Mouse (Mus musculus): Measurements from ENCODE around the gene Myrf. TPM values are rescaled to one million over a fixed set of nuclear protein-coding genes. Genes with fewer than 3 reads are reported as not detected.

Gene Myrf
- total RNA-seq, 4 experiments from 2014 or later = not detected

DNA sequence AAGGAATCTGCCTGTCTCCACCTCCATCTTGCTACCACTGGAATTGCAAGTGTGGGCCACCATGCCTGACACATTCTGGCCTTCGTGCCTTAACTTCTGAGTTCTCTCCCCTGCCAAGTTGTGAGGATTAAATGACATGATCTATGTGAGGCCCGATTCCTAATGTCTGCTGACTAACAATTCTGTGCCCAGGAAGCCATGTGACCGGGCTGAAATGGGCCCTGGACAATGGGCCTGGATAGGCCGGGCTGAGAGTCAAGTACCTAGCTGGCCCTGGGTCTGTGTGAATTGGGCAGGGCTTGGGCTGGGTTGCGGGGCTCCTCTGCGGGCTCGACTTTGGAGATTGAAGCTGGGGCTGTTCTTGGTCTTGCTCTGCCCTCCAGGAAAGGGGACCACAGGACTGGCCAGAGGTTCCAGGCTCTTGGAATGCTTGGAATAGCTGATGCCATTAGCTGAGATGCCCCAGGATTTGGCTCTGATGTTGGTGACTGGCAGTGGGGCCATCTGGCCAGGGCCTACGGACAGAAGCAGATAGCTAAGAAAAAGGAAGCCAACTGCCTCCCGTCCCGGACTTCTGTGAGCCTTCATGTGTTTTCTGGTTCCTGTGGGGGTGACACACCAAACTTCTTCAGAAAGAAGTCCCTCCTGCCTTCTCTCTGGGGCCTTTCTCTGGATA, 26.6 kb downstream of the Myrf start:
- no peak for DNase-seq (ENCODE audit: low spot score in 2 of 2)

DNA sequence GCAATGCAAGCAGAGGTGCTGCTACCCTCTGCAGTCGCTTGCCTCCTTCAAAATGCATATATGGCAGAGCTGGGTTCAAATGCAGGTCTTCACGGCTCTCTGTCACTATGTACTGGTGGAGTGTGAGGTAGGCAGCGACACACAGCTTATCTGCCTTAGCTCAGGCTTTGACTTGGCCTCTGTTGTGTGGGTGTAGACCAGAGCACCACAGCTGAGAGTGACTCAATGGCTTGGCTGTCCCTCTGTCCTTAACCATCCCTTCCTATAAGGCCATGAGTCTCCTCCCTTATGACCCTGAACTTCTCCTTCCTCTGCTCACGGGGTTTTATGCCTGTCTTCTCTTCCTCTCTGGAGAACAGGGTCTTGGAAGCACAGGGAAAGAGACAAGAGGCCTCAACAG, 29.7 kb downstream of the Myrf start:
- no peak for DNase-seq (ENCODE audit: low spot score in 2 of 2)

DNA sequence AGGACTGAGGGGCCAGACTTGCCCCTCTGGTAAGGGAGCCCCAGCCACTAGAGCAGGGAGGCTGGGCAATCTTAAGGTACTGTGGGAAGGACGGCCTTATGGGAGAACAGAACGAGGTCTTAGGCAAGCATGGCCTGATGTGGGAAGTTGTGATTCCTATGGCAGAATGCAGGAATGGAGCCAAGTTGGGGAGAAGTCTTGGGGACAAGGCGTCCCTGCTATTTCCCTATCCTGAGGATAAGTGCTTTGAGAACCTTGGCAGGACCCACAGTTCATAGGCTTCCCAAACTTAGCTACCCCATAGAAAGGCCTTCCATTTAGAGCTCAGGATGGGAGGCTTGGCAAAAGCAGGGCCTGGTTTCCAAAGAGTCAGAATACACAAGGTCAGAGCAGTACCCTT, 31.7 kb downstream of the Myrf start:
- DNase-seq (ENCODE audit: low spot score in 2 of 2) = no peak

DNA sequence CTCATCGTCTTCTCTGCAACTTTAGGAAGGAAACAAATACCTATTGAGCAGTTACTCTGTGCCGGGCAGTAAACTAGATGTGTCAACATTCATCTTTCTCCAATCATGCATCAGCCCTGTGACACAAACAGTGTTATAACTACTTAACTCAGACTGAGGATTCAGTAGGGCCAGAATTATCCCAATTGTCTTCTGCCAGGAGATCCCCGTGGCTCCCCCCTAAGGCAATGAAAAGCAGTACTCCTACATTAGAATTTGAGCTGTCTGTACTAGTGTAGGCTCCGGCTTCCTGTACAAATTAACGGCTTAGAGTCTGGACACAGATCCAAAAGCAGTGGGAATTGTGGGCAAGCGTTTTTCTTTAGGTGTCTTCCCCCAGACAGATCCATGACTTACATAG, 35.5 kb downstream of the Myrf start:
- DNase-seq (ENCODE audit: low spot score in 2 of 2) = no peak

DNA sequence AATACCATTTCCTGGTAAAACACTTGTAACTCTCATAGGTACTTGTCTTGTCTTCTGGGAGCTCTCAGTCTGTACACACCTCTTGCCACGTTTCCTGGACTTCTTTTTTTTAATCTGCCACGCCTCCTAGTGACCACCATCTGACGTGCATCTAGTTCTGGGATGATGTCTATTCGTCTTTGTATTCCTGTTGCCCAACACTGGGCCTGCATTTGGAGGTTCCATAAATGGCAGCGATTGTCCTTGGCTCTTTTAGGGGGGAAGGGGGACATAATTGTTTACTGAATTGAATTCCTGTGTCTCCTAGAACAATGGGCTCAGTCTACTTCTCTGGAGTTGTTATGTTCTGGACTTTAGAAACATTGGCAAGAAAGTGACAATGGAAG, 35.9 kb downstream of the Myrf start:
- no peak for DNase-seq (ENCODE audit: low spot score in 2 of 2)

DNA sequence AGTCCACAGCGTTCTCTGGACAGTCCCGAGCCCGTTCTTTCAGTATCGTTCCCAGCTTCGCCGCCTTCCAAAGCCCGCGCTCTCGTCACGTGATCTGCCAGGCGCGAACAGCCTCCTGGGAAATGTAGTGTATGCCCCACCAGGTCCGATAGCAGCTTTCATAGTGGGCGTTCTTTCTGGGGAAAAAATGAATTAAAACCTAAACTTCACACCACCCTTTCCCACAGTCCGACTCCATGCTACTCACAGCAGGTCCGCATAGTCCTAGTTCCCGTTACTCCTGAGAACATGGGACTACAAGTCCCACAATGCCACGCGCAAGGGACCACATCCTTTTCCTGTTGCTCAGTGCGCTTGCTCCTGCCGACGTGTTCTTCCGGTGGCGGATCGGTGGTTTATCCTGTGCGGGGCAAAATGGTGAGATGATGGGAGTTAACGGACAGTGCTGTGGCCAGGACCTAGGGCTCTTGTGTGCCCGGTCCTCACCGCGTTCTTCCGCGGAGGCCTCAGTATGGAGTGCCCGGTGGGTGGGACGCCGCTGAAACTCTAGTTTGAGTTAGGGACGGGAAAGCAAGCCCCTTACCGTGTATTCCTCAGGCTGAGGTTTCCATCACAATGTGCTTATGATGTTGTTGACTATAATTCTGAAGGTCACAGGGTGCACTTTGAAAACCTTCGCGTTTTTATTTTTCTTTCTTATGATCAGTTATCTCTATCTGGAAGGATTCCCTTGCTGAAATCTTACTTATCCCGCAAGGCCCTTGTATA, 36.5 kb downstream of the Myrf start, which contains the start of the genes Tmem258 and Fen1:
Tmem258 (plus strand) TSS at position 167 of the 768 bp plus-strand sequence.
Fen1 (minus strand) TSS at position 322 of the 768 bp plus-strand sequence.
- peak; percentile 85 to 87 for DNase-seq (ENCODE audit: low spot score in 2 of 2)

DNA sequence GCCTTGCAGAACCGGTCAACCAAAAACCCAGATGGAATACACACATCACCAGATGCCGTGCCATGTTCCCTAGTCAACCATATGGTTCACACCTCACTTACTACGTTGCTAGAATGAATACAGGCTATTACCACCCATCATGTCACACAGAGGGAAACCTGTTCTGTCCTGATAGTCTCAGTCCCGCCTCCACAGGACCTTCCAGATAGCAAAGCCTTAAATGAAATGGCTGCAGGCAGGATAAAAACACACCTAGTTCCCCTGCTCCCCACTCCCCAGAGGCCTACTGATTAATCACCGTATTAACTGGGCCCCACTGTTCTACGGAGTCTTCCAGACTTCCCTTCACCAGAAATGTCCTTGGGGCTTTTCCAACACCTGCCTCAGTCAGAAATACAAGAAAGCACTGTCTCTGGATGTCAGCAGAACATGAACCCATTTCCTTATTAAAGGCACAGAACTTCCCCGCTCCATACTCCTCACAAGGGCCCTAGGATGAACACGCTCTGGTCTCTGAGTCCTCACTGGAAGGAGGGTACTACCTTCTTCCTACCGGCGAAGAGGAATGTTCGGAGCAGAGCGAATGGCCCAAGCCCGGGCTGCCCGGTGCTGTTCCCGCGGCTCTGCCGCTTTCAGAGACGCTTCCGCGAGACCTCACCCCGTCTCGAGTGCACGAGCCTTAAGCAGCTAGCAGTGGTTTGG, 37.3 kb downstream of the Myrf start:
- DNase-seq (ENCODE audit: low spot score in 2 of 2) = no peak

DNA sequence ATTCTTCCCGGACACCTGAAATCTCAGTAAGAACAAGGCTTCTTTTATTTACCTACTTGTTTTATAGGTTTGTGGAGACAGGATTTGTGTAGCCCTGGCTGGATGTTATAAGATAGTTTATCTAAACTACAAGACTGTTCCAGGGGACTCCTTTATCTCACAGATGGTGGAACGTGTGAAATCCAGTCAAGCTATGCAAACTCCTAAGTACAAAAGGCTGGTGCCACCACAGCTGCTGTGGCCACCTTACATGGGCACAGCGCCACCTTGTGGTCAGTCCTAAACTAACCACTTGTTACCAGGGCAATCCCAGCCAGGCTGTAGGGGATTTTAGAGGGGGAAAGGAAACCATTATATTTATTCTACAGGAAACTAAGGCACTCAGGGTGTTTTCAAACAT, 41.8 kb downstream of the Myrf start:
- DNase-seq (ENCODE audit: low spot score in 2 of 2) = peak in 1 of 2 experiments; percentile 39

DNA sequence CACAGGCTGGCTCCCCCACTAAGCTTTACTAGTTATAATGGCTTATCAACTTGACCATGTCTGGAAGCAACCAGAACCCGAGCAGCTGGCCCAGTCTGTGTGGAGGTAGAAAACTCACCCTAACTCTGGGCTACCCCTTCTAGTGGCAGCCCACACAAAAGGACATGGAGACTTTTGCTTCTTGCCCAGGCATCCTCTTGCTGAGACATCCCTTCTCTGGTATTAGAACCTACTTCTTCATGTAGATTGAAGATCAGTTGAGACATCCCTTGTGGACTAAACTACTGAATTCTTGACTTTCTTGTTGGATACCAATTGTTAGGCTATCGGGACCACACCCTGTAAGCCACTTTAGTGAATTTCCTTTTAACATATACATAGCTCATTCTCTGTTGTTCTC, 42.3 kb downstream of the Myrf start:
- DNase-seq (ENCODE audit: low spot score in 2 of 2) = no peak

DNA sequence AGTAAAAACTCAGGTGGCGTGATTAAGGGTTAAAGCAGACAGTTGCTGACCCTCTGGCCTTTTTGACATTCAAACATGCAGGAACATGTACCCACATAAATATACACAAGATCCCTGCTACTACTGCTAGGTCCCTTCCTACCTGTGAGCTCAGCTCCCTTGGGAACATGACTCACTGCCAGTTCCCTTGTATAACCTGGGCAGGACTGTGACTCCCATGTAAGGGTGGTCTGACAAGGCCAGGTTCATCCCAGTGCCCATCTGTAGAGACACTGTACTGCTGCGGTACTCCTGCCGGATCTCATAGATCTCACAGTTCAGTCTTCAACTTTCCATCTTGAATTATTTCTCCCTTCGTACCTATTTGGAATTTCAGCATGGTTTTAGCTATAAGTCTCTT, 43.4 kb downstream of the Myrf start:
- no peak for DNase-seq (ENCODE audit: low spot score in 2 of 2)

DNA sequence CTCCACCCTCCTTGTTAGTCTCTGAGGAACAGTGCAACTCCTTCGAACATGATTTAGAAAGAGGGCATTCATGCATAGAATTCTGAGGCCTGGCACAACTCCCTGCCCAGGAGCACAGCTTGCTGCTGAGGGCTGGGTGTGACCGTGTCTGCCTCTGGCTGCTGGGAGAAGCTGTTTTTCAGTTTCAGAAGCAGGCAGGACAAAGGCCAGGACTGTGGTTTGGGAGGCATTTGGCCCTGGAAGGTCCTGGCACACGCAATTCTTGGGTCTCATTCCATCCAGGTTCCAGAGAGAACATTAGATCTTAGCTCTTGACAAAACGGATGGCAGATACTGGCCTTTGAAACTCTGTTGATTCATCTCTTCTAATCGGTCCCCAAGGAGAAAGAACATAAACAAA, 45.3 kb downstream of the Myrf start:
- DNase-seq (ENCODE audit: low spot score in 2 of 2) = no peak

DNA sequence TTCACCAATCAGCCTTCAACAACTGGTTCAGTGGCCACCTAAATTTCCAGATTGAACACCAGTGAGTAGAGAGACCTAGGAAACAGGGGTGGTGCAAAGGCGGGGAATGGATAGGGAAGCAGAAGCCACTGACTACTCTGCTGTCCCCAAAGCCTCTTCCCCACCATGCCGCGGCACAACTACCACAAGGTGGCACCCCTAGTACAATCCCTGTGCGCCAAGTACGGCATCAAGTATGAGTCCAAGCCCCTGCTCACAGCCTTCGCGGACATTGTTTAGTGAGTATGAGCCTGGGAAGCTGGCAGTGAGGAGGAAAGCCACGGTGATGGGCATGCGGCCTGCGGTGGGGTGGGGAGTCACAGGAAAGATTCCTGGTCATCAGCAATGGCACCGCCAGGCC, 46.2 kb downstream of the Myrf start:
- DNase-seq (ENCODE audit: low spot score in 2 of 2) = no peak

DNA sequence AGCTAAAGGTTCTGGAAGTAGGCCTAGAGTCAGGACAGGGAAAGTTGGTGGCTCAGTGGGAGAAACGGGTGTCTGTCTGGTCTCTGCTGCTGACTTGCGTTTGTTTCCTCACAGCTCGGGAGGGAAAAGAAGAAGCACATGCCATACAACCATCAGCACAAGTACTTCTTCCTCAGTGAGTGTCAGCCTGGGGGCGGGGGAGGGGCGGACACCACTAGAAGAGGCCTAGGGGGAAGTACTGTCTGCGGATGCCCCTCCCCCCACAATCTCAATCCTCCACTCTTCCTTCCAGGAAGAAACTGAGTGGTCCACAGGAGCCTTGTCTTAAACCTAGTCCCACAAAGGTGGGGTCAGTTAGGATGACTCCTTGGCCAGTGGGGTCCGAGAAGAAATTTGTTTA, 49.2 kb downstream of the Myrf start:
- DNase-seq (ENCODE audit: low spot score in 2 of 2) = no peak

DNA sequence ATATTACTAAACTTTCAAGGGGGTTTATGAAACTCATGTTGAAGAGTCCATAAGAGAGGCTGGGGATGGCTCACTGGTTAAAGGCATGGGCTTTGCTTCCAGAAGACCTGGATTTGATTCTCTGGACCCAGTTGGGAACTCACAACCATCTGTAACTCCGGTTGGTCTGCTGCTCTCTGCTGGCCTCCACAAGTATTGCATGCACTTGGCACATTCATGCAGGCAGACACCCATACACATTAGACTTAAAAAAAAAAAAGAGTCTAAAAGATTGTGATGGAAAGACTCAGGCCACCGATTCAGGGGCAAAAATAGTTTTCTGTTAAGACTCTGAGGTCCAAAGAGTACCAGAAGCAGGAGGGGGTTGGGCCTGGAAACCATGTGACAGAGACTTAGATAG, 49.8 kb downstream of the Myrf start:
- peak; percentile 29 to 45 for DNase-seq (ENCODE audit: low spot score in 2 of 2)

DNA sequence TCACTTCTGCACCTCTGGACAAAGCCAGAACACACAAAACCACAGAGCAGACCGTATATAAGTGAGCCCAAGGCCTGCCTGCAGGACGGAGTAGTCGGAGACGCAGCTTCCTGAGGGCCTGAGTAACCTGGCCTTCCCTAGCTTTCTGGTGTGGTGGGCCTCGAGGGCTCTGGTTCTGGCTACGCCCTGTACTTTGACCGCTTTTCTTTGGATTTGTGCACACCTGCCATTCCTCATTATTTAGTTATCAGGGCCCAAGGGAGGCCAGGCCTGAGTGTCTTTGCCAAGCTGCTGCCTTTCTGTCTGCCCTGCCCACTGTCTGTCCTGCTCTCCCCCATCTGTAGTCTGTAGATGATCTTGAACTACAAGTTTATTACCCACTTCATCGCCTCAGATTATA, 50.6 kb downstream of the Myrf start:
- DNase-seq (ENCODE audit: low spot score in 2 of 2) = no peak

DNA sequence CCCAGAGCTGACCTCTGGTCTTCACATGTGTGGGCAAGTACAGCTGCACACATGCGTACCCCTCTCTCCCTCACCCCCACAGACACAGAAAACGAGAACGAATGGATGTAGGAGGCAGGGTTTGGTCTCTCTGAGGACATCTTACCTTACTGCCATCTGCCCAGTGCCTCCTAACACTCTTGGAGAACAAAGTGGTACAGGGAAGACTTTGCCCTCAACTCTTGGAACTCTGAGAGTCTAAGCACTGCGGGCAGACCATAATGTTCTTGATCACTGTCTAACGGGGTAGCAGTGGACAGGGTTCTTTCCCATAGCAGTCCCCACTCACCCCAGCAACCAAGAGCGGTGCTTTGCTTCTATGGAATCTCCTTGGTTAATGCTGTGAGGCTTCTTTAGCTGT, 51.5 kb downstream of the Myrf start:
- no peak for DNase-seq (ENCODE audit: low spot score in 2 of 2)

DNA sequence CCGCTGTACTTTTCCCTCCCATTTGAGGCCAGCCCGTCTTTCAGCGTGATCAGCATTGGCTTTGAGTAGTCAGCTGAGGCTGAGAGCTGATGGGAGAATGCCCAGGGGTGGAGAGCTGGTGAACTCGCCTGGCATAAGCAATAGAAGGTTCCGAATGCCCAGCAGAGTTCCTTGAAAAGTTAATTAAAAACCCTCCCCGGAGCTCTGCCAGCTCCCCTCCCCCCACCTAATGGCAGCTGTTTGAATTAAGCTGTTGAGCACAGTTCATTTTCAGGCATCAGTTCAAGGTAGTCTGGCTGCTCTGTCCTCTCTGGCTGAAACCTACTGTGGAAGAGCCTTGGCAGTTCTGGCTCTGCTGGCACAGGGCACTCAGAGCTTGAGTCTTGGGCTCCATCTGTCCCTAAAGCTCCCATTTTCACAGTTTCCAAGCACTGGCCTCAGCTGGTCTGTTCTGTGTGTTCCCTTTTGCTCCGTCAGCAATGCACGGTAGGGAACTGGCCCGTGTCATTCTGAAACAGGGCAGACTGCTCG, 52.2 kb downstream of the Myrf start:
- DNase-seq (ENCODE audit: low spot score in 2 of 2) = no peak

DNA sequence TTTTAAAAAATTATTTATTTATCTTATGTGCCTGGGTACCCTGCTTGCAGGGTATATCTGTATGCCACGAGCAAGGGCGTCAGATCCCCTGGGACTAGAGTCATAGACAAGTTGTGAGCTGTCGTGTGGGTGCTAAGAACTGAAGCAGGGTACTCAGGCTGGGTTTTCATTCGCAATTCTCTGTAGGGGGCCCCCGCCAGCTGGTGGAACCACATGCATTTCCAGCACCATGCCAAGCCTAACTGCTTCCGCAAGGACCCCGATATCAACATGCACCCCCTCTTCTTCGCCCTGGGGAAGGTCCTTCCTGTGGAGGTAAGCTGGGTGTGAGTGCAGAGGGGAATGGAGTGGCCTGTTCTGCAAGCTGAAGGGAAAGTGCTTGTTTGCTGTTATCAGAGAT, 54.0 kb downstream of the Myrf start:
- DNase-seq (ENCODE audit: low spot score in 2 of 2) = no peak

DNA sequence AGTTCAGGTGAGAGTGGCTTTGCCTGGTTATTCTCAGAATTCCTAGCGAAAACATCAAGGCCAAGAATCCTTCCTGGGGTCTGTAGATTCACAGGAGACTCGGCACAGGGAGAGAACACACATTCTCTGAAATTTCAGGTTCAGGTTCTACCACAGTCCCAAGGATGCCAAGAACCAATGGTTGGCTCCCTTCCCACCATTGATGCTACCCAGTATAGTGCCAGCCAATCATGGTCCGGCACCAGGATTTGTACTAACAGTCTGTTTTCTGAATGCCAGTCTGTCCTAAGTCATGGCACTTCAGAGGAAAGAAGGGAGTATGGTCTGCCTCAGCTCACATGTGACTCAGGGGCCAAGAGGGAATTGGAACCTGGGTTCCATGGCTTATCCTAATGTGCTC, 54.7 kb downstream of the Myrf start:
- no peak for DNase-seq (ENCODE audit: low spot score in 2 of 2)

DNA sequence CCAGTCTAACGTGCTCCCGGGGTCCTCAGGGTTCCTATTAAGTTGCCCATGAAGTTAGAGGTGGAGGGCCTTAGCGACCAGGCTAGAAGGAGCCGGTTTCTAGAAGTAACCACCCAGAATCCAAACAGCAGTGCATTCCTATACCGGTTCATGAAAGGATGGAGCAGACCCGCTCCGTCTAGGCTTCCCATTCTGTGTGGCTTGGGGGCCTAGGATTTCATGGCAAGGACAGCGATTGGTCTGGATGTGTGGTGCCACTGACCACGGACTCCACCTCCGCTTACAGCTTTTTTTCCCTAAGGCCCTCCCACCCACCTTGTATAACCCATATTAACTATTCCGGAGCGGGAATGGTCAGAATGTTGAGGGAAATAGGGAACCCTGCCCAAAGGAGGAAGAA, 56.5 kb downstream of the Myrf start:
- no peak for DNase-seq (ENCODE audit: low spot score in 2 of 2)

DNA sequence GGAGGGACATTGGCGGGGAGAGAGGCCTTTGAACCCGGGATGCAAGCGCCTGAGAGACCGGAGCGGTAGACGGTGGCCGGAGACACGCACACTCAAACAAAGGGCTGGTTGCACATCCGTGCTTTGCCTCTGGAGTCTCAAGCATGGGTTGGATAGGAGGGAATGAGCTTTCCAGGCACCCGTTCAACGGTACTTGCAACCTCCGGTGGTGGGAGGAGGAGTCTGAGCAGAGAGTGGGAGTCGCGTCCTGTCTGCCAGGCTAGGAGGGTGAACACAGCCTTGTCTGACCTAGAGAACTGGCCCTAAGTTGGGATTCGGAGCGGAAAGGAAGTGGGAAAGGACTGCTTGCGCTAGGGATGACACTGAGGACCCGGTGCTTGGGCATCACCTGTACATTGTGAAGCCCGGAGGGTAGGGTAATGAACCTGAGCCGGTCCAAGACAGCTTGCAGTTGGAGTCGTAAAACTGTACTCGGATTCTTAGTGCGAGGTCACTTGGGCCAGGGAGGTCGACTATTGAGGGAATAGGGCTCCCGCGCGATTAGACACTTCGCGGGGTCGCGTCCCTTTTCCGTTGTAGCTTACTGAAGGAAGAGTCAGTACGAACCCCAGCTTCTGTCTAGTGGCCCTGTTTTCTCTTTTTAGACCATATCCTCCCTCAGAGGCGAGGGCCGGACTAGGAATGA, 57.1 kb downstream of the Myrf start:
- peak in 1 of 2 experiments; percentile 24 for DNase-seq (ENCODE audit: low spot score in 2 of 2)

Data from gastrocnemius, adult 8-10 months (tissue).